Mouse (Mus musculus) stomach, postnatal 0 days (tissue): ENCODE data around the gene Tuba3b.

ENCODE experiments used
- CTCF ChIP-seq: IDR thresholded peaks from 2 replicates; pipeline ENCODE4 v1.5.1; 2016; ENCODE audit warnings: antibody characterized with exemption, low read depth, mild to moderate bottlenecking, moderate library complexity
- EP300 ChIP-seq: optimal IDR thresholded peaks from 2 replicates; pipeline ENCODE3; 2016; ENCODE audit warnings: antibody characterized with exemption

DNA sequence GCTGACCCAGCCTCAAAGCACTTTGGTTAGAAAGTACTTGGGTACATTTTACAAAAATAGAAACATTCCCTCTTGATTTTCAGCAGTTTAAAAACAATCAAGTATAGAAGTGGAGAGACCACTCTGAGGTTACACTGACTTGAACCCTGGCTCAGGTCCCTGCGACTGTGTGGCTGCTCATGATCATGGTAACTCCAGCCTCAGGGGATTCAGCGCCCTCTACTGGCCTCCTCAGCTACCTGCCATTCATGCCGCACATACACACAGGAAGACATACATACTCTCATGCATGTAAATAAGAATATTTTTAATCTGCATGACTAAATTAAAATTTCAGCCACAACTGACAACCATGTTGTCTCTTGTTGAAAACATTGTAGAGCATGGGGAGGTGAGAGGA is 50.2 kb downstream of the Tuba3b start:
- TF ChIP-seq CTCF (peak; percentile 25; the same call in 1 of the 2 replicates), EP300 (no peak)
